Mouse (Mus musculus): Measurements from ENCODE around the gene Fhad1.
"Not testable (repeated sequence)": the region's sequence is repeated elsewhere in the genome, so short reads cannot be mapped to it uniquely, and the experiment has no call there.

The Fhad1 gene

DNA sequence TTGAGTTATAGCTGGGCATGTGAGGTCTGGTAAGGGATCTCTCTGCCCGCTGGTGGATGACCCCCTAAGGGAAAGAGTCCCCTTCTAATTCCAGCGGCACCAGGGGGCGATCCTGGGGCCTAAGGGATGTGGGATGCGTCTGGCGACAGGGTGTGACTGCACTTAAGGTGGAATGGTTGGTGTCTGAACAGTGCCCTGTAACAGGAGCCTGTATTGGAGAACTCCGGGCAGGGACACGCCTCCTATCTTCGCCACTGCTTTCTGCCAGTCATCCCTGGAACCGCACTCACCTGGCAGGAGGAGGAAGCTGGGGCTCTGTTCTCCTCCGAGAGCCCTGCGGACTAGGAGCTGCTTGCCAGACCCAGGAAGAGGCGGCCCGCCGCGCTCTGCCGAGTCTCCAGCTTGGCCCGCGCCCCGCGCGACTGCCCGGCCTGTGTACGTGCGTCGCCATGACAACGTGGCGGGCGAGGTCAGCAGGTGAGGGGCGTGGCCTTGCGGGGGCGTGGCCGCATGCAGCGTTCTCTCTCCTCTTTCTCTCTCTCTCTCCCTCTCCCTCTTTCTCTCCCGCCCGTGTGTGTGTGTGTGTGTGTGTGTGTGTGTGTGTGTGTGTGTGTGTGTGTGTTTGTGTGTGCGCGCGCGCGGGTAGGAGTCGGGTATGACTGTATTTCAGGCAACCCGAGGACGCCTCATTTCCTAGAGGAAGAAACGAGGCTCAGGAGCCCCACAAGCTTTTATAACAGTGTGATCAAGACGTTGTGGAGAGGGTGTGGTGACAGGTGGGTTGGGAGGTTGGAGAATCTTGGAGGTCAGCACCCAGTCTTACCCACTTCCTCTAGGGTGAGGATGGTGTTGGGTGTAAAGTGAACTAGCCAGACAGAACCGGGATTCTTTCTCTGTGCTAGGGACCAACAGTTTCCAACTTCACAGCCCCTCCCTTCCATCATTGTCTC is at the start of gene Fhad1:
Gene Fhad1, minus strand, starts transcription at position 424 of the 950 bp plus-strand sequence.
- peak; percentile 35 to 55 for DNase-seq (ENCODE audit: low spot score in 2 of 2)

DNA sequence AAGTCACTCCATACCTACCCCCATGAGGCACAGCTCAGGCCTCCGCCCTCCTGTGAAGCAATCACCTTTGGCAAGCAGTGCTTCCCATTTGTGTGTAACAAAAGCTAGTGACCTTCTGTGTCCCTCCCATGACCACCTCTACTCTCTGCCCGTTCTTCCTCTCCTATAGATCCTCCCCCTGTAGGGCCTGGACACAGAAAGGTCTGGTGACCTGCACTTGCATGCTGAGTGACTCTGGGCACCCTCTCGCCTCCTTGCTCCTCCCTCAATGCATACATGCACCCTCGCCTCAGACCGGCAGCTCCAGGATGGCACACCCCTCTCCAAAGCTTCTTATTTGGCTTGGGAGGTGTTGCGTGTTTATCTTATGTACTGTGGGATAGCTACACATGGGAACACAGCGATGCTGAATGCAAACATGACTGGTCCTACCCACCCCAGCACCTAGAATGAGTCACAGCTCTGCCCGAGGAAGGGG is 48.2 kb upstream of the Fhad1 start:
- no peak for DNase-seq (ENCODE audit: low spot score in 2 of 2)

DNA sequence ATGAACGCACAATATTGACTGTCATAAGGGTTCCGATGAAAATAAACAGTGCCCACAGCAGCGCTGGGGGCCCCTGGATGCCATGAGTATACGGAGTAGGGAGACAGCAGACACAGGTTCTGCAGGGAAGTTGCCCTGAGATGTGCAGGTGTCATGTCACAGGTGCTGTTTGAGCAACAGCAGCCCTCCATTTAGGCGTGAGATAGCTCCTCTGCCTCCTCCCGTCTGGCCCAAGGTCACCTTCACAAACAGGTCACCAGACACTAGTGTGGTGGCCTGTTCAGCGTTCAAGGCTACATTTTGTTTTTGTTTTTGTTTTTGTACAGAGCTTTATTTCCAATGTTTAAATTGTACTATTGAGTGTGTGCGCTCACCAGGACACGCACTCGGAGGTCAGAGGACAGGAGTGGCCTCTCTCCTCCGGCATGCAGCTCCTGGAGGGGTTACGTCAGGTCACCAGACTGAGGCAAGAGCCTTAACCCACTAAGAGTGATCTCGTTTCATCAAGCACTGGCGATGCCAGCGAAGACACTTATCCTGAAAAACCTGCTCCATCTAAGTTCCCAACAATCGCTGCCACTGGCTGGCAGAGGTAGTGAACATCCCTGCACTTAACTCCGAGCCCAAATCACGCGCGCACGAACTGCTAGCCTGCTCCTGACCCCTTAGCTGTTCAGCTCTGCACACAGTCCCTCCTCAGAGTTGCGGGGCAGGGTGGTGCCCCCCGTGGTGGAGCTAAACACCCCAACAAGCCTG is 46.8 kb upstream of the Fhad1 start:
- no peak for DNase-seq (ENCODE audit: low spot score in 2 of 2)

DNA sequence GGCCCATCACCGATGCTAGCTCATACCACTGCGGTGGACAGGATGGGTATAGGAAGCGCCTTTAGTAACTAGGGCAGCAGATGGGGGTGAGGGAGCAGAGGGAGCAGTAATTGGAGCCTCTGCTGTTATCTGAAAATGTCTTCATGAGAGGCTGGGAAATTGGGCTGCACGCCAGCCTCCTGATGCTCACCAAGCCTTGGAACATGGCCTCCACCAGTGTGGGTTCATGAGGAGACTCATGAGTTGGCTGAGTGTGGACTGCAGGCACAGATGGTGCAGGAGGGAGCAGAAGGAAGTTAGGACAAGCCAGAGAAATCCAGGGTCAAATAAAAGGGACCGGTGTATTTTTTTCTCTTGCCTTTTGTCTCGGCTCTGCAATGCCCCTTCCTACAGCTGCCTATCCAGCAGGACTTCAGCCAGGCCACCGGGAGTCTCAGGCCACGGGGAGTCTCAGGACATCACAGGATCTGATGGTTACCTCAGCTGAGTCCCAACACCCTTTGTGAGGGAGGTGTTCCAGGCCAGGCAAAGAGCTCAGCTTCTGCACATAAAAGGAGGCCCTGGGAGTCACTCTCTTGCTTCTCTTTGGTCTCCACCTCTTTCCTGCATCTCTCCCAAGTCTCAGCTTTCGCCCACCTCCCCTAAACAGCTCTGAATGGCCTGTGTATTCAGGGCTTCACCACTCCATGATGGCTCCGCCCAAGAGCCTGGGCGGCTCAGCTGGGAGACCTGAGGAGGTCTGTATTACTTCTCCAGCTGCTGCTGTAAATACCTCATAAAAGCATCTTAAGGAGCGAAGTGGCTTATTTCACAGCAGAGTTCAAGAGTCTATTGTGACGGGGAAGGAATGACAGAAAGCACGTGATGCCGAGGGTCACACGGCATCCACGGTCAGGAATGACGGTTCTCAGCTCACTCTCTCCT is 45.8 kb upstream of the Fhad1 start:
- peak in 1 of 2 experiments; percentile 59 for DNase-seq (ENCODE audit: low spot score in 2 of 2)

DNA sequence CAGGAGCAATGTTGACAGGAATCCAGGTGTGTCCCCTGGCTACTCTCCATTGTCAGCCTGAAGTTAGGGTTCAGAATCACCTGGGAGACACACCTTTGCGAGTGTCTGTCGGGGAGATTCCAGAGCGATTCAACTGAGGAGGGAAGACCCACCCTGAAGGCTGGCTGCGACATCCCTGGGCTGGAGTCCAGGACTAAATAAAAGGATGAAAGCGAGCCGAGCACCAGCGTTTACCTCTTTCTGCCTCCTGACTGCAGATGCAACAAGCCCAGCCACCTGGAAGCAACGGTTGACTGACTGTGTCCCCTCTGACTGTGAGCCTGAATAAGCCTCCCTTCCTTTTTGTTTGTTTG is 44.9 kb upstream of the Fhad1 start:
- DNase-seq (ENCODE audit: low spot score in 2 of 2), result no peak

- DNase-seq (ENCODE audit: low spot score in 2 of 2), result no peak
Measured at GRCm38 (mm10) chr4:142059113-142059840, 44.4 kb upstream of the Fhad1 start.

DNA sequence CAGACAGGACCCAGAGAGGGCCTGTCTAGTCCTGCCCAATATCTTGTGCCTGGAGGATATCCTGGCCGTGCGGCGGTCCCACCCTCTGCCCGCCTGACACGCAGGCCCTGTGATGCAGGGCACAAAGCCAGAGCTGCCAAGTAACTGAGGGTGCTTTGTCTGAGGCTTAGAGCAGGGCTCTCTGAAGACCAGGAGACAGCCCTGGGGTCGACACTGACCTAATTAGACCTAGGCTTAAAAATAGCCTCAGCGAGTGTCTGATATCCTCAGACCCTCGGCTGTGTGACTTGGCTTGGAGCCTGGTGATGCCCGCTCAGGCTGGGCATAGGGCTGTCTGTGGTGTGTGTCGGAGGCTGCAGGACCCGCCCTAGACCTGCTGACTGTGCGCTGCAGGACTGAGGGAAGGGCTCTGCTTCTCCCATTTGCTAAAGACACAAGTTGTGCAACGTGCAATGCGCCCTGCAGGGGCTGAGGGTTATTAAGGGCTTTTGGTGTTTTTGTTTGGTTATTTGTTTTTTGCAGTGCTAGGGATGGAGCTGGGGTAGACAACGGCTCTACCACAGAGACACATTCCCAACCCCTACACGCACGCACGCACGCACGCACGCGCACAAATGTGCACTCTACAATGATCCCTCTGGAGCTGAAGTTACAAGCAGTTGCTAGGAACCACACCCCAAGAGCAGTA is 42.8 kb upstream of the Fhad1 start:
- peak; percentile 51 to 56 for DNase-seq (ENCODE audit: low spot score in 2 of 2)

GRCm38 (mm10) chr4:142055600-142055999 is 40.7 kb upstream of the Fhad1 start:
- no peak for DNase-seq (ENCODE audit: low spot score in 2 of 2)

DNA sequence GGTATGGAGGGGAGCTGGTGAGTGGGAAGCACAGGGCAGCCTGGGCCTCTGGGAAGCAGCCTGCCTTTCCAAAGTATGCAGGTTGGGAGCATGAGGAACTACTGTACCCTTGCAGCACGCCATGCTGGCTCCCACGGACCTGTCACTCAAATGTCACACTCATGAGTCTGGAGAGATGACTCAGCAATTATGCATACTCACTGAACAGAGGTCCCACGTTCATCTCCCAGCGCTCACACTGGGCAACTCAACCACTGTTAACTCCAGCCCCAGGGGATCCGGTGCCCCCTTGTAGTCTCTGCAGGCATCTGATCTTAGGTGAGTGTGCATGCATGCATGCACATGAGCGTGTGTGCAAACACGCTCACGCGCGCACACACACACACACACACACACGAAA is 39.7 kb upstream of the Fhad1 start:
- DNase-seq (ENCODE audit: low spot score in 2 of 2), result no peak

DNA sequence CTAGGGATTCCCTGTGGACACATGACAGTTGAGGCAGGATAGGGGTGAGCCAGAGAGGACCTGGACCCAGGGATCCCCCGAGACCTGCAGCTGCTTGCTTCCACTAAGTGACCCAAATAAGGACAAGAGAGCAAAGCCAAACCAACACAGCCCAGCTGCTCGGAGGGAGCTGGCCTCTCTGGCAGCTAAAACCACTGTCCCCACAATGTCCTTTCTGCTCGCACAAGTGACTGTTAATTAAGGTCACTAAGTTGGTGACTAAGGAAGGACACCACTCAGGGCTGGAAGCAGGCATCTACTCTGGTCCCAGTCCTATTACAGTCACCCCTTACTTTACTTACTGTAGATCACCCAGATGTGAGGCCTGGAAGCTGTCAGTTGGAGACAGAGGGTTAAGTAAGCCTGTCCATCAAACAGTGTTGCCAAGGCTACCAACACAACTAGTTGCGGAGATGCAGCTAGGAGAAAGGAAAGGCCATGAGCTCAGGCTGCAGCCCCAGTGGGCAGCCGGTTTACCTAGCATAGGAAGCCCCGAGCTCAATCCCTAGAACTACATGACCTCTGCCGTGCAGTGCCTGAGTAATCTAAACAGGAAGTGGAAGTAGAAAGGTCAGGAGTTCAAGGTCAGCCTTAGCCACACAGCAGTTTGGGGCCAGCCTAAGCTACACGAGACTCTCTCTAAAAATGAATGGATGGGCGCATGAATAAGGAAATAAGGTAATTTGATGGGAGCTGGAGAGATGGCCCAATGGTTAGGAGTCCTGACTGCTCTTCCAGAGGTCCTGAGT is 39.0 kb upstream of the Fhad1 start:
- peak in 1 of 2 experiments; percentile 60 for DNase-seq (ENCODE audit: low spot score in 2 of 2)

GRCm38 (mm10) chr4:142053261-142053660 is 38.4 kb upstream of the Fhad1 start:
- DNase-seq (ENCODE audit: low spot score in 2 of 2), result no peak

DNA sequence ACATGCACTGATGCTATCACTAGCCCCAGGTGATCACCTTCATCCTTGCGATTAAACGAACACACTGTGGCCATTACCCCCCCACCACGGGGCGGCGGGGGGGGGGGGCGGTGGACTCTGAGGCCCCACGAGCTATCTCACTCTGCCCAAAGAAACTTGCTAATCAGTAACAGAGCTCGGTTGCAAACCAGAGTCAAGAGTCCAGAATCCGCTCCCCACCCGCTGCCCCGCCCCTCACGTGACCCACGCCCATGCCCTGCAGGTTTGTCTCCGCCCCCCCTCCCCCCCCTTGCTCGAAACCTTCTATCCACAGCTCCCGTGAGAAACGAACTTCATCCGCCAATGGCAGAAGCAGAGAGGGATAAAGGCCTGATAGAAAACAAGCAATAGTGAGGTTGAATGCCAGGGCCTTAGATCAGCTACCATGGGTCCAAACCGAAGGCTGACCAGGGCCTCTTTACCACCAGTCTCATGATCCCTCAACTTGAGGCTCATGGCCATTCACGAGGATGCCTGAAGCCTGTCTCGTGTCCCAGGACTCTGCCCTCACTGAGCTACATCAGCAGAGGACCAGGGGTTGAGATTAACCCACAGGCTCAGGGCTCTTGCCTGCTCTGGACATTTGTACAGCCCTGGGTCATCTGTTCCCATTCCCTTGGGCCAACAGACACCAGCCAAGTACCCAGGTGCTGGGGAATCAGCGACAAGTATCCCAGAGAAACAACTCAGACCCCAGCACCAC is 37.7 kb upstream of the Fhad1 start:
- no peak for DNase-seq (ENCODE audit: low spot score in 2 of 2)

DNA sequence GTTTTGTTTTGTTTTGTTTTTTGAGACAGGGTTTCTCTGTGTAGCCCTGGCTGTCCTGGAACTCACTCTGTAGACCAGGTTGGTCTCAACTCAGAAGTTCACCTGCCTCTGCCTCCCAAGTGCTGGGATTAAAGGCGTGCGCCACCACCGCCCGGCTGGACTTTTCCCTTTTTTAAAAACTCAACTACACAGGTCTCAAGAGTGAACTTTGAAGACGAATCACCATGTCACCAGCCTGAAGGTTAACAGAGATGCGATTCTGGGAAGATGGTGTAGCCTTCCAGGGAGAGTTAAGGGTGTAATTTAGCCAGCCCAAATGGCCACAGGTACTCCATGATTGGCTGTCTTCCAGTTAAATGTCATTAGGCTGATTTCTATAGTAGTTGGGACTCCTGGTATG is 37.0 kb upstream of the Fhad1 start:
- DNase-seq (ENCODE audit: low spot score in 2 of 2), result not testable (repeated sequence)

DNA sequence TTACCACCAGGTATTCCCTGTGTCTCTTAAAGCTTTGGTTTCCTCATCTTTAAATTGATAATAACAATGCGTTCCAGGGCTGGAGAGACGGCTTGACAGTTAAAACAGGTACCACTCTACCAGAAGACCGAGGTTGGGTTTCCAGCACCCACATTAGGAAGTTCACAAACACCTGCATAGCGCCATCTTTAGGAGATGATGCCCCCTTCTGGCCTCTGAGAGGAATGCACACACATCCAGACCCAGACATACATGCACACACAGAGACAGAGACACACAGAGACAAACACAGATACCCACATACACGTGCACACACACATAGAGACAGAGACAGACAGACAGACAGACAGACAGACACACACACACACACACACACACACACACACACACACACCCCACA is 35.1 kb upstream of the Fhad1 start:
- no peak for DNase-seq (ENCODE audit: low spot score in 2 of 2)

DNA sequence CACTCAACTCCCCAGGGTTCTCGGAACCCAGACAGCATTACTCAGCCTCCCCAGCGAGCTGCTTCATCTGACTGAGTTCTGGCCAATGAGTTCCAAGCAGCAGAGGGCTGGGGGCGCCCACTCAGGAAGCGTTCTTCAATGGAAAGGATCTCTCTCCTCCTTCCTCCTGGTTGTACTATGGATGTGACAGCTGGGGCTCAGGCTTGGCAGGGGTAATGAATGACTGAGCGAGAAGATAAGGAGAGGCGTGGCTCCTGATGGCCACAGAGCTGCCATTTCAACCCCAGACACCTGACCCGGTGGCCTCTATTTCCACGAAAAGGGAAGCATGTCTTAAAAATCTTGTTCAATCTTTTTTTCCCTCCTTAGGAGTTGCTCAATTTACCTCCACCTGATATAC is 33.5 kb upstream of the Fhad1 start:
- DNase-seq (ENCODE audit: low spot score in 2 of 2), result no peak

GRCm38 (mm10) chr4:142047005-142047404 is 32.1 kb upstream of the Fhad1 start:
- DNase-seq (ENCODE audit: low spot score in 2 of 2), result no peak

DNA sequence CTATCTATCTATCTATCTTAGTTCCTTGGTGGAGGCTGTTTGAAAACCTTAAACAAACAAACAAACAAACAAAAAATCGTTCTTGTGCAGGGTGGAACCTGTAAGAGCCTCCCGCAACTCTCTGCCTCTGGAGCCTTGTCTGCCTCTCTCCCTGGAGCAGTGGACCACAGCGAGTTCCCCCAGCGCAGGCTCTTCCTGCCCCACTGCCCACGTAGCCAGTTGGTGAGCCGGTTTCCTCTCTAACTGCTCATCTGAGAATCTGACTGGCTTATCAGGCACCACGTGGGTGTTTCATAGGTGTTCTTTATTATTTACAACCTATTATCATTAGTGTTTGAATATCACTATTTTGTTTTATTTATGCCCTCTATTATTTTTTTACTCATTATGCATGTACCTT is 31.6 kb upstream of the Fhad1 start:
- DNase-seq (ENCODE audit: low spot score in 2 of 2), result no peak

DNA sequence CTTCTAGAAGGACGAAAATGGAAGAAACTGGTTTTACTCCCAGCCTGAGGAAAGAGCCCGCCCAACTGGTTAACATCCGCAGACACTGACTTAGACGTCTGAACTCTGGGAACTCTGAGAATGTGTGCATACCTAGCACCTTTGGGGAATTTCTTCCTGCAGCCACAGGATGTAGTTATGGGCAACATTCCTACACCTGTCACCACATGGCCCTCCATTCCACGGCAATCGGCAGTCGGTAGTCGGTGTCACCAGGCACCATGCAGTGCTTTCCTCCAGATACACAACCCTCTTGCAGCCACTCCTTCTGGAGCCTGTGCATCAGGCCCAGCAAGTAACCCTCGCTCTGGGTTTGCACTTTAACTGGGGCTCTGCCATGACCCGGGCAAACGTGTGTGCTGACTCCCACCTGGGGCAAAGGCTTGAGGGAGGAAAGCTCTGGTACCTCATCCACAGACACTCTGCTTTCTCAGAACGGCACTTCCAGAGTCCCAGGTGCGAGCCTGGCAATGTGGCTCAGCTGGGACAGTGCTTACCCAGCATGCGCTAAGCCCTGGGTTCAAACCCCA is 30.8 kb upstream of the Fhad1 start:
- DNase-seq (ENCODE audit: low spot score in 2 of 2), result no peak

GRCm38 (mm10) chr4:142044452-142044851 is 29.6 kb upstream of the Fhad1 start:
- no peak for DNase-seq (ENCODE audit: low spot score in 2 of 2)
